Mouse (Mus musculus): ENCODE data around the gene Fcnb.

Fcnb gene

DNA sequence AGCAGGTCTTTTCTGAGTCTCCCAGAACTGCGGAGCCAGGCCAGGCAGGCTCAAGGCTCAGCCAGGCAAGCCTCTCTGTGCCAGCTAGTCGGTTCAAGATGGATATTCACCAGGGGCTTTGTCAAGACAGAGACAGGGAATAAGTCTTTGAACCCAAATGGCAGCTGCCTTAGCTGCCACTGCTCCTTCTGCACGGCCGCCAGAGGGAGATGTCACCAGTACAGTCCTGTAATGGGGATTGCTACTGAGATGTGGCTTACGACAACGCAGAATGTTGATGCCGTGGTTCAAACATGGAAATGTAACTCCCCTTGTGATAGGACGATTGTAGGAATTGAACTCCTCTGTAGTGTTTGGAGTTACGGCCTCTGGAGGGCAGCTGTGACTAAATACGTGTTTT lies 1.4 kb upstream of the Fcnb start:
- DNase-seq (ENCODE audit: low read depth, low spot score): no peak

DNA sequence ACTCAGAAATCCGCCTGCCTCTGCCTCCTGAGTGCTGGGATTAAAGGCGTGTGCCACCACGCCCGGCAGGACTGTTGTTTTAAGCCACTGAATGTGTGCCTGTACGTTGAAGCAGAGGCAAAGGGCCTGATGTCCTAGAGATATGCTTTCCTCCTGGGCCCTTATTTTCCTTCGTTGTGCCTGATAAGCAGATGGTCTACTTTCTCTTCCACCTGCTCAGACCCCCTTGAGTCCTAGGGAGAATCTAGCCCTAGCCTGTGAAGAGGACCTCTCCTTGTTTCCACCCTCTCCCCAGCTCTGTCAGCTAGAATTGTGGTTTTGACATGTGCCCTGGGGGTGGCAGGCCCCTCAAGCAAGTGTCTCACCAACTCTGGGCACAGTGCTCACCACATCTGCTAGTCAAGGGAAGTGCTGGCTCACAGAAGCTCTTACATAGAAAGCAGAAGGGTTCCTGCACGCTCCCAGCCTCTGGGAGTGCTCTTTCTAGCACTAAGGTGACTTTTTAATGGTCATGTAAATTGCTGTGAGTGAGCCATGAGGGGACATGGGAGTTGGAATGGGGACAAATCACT lies 9.0 kb downstream of the Fcnb start:
- no peak for DNase-seq (ENCODE audit: low read depth, low spot score)

DNA sequence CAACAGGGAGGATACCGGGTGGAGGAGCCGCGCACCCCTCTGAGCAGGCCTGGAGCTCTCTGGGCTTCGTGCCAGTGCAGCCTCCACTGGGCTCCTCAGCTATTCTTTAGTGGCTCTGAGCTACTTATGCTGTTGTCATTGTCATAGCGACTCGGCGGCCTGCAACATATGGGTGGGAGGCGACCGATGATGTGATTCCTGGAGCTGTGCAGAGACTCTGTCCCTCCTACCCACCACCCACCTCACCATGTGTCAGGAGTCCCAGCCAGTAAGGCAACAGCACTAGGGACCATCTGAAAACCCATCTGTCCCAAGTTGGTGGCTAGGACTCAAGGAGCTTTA lies 16.2 kb downstream of the Fcnb start:
- DNase-seq (ENCODE audit: low read depth, low spot score): no peak

DNA sequence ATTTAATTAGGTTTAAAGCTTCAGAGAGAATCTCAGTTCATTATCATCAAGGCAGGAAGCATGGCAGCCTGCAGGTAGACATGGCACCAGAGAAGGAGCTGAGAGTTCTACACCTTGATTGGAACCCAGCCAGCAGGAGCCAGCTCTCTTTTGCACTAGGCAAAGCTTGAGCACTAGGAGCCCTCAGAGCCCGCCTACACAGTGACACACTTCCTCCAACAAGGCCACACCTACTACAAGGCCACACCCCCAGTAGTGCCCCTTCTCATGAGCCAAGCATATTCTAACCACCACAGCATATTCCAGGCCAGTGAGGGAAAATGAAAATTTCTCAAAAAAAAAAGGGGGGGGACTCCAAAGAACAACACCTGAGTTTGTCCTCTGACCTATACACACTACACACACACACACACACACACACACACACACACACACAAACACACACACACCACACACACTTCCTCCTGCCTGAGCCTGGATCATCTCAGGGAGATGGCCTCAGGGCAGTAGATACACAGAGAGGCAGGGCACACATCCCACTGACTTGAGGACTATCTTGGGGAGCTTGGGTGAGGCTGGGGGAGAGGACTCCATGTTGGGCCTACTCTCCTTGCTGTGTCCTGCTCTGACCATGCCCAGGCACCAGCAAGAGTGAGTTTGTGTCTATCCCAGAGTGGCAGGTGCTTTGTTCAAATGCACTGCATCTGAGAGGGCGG lies 16.7 kb downstream of the Fcnb start:
- no peak for DNase-seq (ENCODE audit: low read depth, low spot score)

DNA sequence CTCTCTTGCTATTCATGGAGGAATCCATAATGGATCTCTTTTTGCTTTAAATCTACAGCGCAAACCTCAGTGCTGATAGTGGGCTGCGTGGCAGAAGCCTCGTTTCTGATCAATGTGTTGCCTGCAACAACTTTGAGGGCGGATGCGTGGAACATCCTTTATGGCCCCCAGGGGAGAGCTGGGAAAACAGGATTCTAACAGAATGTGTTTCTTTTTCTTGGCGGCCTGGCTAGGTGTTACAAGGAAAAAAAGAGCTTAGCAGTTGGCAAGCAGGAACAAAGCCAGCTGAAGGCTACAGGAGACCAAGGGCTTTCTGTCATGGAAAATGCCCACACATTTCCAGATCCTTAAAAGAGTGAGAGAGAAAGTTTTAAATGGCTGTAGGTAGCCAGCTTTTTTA lies 17.5 kb downstream of the Fcnb start:
- DNase-seq (ENCODE audit: low read depth, low spot score): no peak

DNA sequence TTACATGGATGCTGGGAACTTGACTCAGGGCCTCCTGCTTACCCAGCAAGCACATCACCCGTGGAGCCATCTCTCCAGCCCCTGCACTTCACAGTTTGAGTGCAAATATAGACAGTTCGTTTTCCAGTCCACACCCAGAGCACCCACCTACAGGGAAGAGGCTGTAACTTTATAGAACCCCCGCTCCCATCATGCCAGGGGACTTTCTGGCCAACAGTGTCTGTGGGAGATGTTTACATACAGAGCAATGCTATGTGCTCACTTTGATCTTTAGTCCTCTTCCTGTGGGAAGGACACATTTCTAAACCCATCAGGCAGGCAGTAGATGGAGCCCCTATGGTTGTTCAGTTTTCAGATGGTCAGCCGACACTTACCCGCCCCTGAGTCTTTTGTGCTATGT lies 18.0 kb downstream of the Fcnb start:
- no peak for DNase-seq (ENCODE audit: low read depth, low spot score)

DNA sequence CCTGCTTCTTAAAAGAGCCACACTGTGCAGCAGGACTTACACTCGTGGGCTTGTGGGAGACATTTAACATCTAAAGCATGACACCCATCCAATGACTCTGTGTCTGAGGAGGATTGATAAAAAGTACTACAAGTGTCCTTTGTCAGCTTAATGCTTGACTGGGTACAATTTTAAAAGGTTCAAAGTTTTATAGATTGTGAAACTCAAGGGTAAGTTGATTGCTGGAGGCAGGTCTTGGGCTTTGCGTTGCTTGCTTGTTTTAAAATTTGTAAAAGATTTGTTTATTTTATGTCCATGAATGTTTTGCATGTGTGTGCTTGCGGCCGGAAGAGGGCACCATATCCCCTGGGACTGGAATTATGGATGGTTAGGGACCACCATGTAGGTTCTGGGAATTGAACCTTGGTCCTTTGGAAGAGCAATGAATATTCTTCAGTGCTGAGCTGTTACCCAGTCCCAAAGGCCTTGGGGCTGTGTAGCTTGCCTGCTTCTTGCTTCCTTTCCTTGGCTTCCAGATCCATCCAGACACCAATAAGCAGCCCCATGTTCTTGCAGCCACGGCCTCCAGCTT lies 19.5 kb downstream of the Fcnb start:
- no peak for DNase-seq (ENCODE audit: low read depth, low spot score)

DNA sequence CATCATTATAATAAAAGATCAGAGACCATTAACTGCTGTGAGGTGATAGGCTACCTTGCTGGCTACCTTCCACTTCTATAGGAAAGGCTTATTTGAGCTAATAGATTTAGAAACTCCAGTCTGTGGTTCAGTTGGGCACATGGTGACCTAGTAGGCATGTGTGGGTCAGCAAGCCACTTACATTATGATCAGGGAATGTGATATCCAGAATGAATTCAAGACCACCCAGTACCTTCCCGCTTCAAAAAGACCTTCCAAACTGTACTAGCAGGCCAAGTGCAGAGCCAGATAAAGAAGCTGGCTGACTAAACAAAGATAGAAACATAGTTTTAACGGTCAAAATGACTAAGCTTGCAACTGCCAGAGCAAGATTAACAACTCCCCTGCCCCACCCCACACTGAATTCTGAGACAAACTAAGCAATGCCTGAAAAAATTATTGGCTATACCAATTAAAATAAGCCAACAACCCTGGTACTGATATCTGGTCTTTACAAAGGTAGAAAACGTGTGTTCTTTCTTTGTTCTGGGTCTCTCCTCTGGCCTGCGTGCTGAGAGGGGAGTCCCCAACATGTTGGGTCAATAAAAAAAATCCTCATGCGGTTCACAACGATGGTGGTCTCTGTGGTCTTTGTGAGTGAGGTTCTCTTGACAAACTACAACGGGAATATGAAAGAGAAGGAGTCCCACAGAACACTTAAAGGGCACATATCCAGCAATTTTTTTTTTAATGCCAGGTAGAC lies 20.2 kb downstream of the Fcnb start:
- no peak for DNase-seq (ENCODE audit: low read depth, low spot score)

DNA sequence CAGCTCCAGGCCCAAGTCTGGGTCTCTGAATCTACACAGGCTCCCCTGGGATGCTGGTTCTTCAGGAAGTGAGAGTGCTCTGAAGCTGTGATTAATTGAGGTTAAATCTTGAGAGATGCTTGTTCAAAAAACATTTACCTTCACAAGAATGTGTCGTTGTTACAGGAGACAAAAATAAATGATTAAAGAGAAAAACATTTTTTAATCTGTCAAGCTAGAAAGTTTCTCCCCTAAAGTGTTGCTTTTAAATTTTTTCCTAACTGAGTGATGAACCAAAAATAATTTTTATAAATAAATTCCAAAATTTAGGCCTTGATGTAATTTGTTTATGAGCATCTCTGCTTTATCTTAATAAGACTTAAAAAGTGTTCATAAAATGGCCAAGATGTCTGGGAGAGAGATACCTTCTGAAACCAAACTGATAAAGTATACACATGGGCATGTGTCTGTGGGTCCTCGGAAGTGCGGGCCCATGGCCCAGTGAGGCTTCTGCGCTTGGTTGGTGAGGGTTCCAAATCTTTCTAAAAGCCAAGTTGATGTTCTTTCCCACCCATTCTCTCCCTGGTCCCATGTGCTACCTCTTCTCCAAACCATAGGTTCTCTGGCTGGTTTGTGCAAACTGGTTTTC lies 20.9 kb downstream of the Fcnb start:
- DNase-seq (ENCODE audit: low read depth, low spot score): no peak

DNA sequence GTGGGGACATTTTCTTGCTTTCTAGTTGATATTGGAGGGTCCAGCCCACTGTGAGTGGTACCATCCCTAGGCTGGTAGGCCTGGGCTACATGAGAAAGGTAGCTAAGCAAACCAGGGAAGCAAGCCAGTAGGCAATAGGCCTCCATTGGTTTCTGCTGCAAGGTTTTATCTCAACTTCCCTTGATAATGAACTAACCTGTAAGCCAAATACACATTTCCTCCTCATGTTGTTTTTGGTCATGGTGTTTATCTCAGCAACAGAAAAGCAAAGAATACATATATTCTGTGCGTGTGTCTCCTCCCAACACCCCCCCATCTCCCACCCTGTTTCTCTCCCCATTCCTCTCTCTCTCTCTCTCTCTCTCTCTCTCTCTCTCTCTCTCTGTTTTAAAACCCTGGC lies 24.8 kb downstream of the Fcnb start:
- no peak for DNase-seq (ENCODE audit: low read depth, low spot score)

DNA sequence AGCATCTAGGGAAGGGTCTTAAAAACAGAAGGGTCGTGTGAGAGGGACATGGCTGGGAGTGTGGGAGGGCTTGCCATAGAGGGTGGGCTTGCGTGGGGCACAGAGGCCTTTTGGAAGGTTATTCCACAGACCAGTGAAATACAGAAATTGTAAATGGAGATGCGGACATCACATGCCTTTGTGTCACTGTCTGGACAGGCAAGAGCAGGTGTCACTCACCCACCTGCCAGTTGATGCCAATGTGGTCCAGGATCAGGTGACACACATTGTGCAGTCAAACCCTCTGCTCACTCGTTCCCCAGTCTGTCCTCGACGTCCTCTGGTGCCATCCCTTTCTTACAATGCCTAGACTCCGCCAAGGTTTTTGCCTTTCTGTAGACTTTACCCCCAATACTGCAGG lies 37.6 kb downstream of the Fcnb start:
- DNase-seq (ENCODE audit: low read depth, low spot score): no peak

DNA sequence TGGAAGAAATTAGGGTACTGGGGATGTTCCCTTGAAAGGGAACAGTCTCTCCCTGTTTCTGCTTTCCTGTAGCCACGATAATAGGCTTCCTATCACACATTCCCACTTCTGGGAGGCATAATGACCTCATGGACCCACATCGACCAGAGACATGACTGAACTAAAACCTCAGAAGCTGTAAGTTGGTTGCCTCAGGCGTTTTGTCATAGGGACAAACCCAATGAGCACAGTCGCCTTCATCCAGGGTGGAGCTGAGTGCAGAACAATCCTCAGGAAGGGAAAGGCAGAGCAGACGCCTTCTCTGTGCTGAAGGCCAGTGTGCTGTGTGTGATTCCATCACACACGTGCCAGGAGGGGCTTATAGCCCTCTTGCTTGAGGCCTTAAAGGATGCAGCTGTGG lies 38.4 kb downstream of the Fcnb start:
- no peak for DNase-seq (ENCODE audit: low read depth, low spot score)

DNA sequence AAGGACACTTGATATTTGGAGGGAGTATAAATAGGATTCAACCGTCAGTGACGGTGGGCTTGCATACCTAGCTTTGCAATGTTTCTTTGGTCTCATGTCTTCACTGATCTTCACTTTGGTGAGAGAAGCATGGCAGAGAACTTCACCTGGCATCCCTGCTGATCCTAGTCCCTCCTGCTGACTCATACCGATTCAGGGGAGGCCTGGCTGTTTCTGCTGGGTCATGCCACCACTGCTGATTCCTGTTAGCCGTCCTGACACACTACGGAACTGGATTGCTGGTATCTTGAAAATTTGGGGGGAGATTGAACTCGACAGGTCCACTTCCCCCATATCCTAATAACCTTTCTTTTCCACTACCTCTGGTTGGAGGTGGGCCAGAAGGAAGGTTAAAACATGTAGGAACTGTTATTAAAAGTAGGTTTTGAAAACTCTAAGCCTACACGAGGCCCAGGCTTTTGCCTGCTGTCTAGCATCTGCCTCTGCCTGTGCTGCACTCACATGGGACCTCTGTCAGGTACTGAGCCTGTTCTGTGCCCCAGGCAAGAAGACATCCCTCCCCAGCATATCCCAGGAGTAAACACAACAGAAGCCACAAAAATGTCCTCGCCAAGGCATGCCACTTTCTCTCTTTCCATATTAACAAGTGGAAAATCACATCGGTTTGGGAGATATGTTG lies 39.6 kb downstream of the Fcnb start:
- DNase-seq (ENCODE audit: low read depth, low spot score): no peak

DNA sequence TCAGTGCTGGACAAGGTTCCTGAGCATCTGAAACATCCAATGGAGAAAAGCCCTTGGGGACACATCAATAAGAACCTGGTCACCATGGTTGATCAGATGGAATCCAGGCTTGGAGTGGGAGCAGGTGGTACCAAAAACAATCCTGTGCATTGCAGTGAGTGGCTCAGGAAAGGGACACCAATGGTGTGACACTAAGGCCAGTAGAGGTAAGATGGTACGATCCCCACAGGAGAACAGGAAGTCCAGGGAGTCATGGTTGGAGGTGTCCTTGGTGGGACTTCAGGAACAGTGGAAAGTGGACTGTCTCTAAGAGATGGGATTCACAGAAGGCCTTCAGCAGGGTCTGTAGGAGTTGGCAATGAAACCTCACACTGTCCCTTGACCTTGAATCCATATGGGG lies 44.2 kb downstream of the Fcnb start:
- DNase-seq (ENCODE audit: low read depth, low spot score): no peak

DNA sequence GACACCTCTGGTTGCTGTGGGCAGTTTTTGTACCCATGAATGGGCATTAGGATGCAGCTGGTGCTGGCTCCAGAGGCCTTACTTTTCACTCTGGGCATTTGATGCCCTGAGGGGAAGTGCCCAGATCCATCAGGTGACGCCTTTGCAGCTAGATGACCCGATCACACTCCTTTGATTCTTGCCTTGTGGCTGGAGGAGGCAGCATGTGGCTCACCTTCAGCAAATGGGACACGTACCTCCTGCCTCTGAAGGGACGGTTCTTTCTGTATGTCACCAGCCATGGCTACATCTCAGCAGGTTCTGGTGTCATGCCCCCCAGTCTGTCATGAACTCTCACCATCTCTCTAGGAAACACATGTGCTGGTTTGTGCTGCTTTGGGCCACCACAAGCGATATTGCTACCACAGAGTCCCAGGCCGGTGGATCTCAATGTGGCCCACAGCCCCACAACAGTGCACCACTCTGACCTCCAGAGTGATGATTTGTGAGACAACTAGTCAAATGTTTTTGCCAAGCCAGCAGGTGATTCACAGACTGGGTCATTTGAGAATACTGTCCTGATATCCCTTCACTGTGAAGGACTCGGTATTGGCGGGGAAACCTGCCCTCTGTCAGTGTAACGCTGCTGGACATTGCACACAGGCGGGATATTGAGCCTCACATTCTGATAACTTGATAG lies 44.9 kb downstream of the Fcnb start:
- no peak for DNase-seq (ENCODE audit: low read depth, low spot score)

DNA sequence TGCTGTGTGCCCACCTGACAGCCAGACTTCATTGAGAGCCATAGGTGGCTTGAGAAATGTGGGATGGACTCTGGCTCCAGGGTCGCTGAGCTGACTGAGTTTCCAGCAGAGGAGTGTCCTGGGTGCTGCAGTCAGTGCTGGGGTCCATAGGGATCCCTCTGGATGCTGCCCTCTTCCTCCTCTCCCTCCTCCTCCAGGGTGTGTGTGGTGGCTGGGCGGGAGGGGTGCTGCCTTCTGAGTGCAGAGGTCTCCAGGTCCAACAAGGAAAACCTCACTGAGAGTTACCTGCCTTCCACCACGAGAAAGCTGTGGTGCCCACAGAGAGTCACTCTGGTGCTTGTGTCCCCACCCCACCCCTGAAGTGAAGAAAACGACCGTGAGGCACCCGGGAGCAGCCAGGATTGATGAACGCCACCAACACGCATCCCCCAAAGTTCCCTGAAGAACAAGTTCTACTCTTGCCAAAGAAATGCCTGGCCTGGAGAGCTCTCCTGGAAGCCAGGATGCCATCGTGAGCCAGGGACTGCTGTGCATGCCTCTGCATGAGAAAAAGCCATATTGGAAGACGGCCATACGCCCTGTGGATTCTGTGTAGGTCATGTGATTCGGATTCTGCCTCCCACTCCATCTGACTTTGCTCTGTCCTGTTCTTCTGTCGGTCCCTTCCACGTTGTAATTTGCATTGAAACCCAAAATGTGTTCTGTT lies 46.1 kb downstream of the Fcnb start:
- DNase-seq (ENCODE audit: low read depth, low spot score): no peak

DNA sequence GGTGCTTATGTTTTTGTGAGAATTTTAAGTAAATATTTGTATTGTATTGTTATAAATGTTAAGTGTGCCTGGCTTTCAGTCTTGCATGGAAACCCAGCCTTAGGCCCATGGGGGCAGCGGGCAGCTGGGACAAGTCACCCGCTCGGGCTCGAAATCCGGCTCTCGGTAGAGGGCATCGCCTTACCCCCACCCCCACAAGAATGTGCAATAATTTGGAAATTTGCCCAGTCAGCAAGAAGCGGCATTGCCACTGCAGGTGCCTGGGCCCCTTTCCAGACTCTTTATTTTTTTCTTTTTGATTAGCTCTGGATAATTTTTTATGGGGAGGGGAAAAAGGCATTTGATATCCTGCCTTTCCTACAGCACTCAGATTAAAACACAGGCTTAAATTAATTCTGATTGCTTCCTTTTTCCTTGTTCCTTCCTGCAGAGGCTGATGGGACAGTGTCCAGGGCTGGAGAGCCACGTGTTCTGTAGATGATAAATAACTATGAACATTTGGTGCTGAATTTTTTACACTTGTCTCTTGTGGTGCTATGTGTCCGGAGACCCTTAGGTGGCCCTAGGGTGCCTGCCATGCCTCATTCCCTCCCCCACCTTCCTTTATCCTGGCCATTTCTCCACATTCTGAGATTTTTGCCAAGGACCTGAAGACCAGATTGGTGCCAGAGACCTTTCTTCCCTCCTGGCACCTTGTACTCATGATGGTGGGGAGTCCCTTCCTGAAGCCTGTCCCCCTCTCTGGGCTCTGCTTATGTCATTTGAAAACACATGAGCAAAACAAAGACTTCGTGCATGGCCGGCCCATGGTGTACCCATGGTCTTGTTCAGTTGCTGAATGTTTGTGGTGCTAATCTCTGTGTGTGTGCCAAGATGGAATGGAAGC lies 46.9 kb downstream of the Fcnb start:
- no peak for DNase-seq (ENCODE audit: low read depth, low spot score)

DNA sequence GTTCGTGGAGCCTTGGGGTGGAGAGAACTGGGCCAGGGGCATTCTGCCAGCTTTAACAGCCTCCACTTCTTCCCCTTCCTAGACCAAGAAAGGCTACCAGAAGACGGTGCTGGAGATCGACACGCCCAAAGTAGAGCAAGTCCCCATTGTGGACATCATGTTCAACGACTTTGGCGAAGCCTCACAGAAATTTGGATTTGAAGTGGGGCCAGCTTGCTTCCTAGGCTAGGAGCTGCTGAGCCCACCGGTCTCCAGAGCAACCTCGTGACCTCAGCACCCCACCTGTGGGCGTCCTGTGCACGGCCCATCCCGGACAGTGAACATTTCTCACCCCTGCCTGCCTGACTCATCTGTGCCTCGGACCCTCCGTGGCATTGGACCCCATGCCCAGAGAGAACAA lies 47.9 kb downstream of the Fcnb start:
- DNase-seq (ENCODE audit: low read depth, low spot score): no peak

DNA sequence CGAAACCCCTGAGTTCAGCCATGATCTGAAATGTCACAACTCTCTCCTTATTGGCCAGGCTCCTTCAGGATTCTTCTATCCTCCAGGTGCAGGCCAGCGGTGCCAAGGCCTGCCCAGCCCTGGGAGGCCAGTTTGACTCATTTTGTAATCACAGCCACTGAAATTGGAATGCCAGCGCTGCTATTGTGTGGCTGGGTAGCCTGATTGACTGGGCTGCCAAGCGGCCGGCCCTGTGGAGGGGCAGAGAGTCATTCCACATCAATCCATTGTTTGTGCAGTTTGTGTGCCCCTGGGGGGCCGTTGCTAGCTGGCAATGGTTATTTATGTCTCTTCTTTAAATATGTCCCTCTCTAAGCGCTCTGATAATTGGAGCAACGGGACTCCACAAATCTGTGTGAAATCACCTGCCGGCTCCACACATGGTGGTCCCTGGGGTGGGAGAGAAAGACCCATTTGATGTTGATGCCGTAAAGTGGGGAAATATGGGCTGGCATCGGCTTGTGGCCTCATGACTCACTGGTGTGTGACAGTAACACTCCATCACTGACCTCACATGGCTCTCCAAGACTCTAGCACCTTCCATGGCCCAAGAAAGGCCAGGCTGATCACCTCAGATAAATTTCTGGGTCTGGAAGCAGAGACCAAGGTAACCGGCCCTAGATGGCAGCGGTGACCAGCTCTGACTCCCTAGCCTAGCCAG lies 50.5 kb downstream of the Fcnb start:
- DNase-seq (ENCODE audit: low read depth, low spot score): no peak
